Mouse (Mus musculus) fat pad, adult 2 months (tissue): ENCODE data around the gene Grm4.
A peak's percentile ranks its signal among the peaks of the same experiment; 100 is the strongest.

ENCODE experiments used
- DNase-seq: peaks from one replicate; pipeline ENCODE4 v3.0.0-alpha.2; 2011; ENCODE audit warnings: low read depth, low spot score; ENCODE audit errors: extremely low read depth

Gene Grm4

DNA sequence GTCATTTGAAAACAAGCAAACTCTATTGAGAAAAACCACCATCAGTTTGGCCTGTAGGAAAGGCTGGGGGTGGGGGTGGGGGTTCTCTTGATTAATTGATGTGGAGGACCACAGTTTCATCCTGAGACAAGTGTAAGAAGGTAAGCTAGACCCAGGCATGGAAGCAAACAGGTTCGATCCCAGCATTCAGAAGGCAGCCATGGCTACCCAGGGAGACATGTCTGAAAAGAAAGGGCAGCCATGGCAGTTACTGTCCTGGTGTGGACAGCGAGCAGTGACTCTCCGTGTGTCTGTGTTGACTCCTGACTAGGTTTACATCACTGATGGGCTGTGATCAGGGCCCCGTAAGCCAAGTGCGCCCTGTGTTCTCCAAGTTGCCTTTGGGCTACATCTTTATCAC, at the start of gene Grm4:
Gene Grm4, minus strand, starts transcription at position 101 of the 400 bp plus-strand sequence.
- DNase-seq: no peak

DNA sequence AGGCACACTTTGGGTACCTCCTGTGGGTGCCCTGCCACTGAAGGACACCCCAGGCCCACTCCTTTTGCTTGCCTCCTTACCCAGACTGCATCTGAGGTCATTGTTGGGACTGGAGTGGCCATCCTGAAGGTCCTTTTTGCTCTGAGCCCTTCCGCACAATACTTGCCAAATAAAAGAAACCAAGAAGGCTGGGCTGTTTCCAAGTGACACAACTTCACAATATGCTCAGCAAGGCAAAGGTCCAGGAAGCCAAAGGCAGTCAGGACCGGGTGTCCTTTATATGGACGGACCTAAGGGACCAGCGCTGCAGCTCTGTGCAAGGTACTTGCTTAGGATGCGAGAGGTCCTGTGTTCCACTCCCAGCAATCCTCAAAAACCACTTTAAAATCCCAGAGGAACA, 47.0 kb upstream of the Grm4 start:
- no peak for DNase-seq

DNA sequence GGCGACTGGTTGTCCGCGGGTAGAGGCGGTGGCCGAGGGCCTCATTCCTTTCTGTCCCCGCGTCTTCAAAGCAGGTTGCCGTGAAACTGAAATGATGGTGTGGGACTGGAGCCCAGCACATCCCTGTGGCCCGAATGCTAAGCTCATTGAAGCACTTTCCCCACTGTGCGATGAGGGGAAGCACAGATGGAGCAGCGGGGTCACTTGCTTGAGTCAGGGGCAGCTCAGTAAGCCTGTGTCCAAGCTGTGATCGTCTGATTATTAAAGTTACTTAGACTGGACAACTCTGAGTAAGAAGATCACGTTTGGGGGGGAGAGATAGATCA, 44.7 kb upstream of the Grm4 start:
- DNase-seq: no peak

DNA sequence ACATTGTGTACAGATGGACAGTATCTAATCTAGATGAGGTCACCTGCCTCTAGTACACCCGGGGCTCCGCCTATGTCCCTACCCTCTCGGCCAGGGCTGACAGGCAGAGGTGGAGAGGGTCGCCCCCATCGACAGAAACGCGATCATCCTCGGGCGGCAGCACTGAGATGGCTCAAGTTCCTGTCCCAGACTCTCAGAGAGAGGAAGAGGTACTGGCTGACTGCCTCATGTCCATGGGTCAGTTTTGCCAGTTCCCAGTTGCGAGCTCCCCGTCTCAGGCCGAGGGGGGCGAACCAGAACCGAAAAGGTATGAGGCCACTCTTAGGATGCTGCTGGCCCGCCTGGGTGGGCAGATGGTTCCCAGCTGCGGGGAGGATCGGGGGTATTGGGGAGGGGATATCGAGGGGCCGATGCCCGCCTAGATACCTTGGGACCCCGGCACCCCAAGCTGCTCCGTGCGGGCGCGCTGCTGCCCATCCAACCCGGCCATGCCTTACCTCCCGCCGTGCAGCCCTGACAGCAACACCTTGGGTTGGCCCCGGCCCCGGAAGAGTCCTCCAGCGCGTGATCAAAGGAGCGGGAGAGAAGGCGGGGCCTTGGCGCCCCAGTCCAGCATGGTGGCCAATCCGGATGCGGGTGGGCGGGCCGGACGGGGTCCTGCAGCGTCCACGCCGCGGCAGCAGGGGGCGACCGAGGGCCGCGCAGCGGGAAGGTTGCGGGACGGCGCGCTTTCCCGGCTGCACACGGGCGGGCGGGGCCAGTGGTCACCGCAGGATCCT, 44.1 kb upstream of the Grm4 start, which contains the start of gene AI413582:
Gene AI413582, minus strand, starts transcription at position 594 of the 779 bp plus-strand sequence.
- DNase-seq: no peak

DNA sequence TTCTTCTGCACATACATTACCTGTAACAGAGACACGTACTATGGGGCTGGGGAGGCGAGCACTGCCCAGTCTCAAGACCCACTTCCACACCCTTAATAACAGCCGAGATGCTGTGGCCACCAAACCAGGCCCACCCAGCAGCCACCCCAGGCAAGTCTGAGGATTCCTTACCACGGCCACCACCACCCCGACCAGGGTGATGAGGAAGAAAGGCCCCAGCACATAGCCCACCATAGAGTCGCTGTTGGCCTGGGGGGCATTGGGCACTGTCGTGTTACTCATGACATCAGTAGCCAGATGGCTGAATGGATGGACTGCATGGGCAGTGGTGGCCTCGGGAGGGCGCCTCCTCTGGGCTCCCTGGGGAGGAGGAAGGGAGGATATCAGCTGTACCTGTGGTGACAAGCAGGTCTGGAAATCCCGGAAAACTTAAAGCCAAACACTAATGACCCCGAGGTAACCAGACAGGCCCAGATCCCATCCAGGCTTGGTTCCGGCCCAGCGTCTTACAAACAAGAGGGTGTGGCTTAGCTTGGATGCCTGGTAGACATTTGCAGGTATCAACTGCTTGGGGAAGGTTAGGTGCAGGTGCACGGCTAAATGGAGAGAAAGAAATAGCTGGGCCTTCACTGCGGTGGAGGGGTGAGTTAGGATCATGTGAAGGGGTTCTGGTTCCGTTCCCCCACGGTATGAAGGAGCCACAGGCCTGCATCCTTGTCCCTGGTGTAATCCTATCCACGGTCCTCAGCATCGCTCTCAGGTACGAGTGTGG, 43.4 kb upstream of the Grm4 start:
- DNase-seq: no peak

DNA sequence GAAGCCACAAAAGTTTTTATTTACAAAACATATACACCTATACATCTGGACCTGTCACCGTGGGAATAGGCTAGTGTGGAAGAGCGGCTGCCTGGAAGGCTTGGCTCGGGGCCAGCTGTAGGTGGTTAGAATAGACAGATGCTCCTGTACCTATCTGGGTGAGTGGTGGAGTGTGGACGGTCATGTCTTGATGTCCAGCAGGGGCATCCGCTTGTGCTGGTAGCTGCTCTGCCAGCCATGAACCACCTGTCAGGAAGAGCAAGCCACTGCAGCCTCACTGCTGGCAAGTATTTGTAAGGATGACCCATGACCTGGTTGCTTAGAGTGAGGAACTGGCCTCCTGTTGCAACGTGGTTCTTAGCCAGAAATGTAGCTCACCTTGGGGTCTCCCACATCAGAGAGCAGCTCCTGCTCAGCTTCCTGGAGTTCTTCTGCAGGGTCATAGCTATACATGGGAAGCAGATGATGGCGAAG, 42.6 kb upstream of the Grm4 start:
- DNase-seq: no peak

DNA sequence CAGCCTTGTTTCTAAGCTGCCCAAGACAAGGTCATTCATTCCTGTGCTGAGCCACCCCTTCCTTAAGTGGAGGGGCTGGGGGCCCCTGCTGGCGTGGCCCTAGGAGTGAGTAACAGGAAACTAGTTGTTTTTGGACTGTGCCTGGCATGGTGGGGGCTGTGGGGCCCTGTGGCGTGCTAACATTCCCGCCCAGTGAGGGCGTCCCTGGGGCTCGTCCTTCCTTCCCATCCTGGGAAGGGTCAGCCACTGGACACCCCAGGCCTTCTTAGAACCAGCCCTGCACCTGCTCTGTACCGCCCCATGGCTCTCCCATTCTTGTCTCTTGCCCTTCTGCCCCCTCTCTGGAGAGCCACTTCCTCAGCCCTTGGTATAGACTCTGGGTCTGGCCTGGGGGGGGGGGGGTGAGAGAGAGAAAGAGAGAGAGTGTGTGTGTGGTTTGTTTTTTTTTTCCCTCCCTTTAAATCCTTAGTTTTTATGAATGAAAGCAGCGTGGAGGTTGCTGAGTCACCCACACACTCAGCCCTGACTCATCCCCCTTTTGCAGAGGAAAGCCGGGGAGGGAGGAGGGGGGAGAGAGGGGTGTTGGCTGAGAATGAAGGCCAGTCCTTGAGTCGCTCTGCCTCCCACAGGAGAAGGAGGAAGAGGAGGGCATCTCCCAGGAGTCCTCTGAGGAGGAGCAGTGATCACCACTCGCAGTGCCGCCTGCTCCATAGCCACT, 40.8 kb upstream of the Grm4 start:
- no peak for DNase-seq

DNA sequence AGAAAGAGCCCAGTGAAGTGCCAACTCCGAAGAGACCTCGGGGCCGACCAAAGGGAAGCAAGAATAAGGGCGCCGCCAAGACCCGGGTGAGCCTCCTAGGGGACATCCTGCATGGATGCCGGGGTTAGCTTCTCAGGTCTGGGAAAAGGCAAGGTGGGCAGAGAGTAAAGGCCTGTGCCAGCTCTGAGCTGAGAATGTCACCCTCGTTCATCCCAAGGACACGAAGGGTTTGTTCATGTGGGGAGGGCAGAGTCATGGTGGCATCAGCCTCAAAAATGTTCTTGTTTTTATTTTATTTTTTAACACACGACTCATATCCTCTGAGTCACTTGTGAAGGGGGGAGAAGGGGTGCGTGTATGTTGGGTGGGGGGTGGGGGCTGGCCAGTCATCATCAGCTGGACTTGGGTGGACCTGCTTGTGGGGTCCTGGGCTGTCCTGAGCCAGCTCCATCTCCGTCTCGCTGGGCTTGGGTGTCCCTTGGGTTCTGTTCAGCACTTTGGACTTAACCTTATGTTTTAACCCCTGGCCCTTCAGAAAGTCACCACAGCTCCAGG, 39.8 kb upstream of the Grm4 start:
- DNase-seq: no peak

DNA sequence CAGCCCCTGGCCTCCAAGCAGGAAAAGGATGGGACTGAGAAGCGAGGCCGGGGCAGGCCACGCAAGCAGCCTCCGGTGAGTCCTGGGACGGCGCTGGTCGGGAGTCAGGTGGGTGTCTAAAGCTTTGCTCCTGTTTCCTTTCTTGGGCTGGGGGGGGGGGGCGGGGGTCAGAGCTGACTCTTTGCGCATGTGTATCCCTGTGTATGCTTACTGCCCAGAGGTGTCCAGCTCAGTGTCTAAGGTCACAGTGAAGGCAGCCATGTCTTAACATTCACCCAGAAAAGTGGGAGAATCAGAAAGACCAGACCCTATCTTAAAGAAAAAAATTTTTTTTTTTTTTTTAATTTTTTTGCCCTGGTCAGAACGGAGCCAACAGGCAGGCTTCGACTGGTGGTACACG, 38.4 kb upstream of the Grm4 start:
- no peak for DNase-seq

DNA sequence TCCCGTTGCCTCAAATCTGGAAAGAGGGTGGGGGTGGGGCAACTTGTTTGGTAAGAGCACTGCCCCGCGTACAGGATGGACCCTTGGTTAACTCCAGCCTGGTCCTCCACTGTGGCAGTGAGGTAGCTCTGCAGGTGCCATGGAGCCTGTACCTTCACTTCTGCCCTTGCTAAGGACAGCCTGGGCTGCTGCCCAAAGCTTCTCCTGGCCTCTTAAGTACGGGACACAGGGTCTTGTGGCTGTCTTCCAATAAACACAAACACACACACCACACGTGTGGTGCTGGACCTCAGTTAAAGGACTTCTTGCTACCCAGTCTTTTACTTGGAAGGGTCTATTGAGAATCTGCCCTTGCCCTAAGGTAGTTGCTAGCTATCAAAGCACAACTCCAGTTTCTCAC, 37.6 kb upstream of the Grm4 start:
- DNase-seq: no peak

DNA sequence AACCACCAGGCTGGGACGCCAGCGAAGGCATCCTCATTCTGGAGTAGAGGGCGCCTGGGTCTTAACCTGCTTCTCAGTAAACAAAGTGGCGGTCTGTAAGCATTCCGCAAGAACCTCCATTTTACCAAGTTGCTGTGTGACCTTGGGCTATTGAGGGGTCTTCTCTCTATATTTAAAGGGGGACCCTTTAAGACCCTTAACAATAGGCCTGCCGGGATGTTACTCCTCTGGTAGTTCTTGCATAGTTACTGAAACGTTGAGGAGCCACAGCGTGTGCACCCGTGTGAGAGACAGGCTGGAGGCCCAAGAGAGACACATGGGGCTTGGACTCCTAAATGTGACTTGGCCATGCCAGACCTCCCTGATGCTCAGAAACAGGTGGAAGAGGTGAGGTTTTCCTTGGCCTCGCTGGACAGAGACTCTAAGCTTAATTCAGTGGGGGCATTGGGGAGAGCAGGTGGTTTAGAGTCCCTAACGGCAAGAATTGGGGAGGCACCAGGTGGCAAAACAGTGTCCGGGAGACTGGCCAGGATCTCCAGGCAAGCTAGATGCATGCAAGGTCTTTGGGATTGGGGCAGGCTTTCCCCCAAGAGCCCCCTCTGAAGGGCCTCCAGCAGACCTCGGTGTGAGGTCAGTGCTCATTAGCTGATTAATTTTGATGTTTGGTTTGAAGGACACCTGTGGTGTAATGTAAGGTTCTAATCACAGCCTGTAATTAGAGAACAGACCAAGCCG, 36.9 kb upstream of the Grm4 start:
- DNase-seq: no peak

DNA sequence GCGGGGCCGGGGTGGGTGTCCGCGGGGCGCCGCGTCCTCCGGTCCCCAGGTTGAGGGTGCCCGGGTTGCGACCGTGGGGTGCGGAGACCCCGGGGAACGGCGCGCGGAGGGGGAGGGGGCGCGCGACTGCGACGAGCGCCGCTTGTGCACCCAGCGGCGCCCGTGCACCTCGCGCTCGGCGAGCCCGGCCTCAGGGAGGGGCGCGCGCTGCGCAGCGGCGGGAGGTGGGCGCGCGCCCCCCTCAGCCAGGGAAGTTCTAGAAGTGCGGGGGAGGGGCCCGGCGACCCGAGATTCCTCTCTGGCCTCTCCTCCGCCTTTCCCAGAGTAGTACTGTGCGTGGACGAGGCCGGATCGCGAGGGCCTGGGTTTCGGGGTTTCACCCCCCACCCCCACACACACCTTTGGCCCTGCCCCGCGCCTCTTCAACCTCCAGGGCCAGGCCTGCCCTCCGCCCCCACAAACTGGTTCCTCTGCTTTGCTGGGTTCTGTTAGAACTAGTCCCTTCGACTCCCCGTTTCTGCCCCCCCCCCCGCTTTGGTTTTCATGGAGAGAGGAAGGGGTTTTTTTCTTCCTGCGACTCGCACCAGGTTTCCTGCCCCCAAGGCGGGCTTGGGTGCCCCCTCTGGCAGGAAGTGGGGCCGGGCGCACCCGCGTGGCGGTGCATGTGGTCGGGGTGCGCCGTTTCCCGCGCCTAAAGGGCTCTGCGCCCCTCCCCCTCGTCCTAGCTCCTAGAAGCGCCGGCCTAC, 36.2 kb upstream of the Grm4 start:
- DNase-seq: no peak

DNA sequence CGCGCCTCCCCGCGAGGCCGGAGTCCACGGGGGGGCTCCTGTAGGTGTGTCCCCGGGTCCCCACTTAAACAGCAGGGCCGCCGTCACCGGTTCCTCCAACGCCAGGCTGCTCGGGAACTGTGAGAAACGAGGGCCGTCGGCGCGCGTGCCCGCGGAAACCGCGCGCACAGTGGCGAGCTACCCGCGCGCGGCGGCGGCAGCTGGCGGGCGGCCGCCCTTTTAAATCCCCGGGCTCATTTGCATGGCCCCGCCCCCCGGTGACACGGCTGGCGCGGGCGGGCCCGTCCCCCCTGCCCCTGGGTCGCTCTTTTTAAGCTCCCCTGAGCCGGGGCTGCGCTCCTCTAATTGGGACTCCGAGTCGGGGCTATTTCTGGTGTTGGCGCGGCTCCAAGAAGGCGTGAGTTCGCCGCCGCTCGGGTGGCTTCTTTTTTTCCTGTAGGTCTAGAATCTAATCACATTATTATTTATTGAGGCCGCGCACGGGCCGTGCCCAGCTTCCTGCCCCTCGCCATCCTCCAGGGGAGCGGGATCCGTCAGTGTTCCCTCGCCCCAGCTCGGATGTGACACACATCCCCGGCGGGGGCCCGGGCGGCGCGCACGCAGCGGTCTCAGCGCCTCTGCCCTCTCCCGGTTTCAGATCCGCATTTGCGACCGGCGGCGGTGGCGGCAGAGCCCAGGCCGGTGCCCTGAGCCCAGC, 35.3 kb upstream of the Grm4 start, which contains the start of gene Hmga1:
Gene Hmga1, plus strand, starts transcription at position 183 of the 697 bp plus-strand sequence.
- DNase-seq: no peak

DNA sequence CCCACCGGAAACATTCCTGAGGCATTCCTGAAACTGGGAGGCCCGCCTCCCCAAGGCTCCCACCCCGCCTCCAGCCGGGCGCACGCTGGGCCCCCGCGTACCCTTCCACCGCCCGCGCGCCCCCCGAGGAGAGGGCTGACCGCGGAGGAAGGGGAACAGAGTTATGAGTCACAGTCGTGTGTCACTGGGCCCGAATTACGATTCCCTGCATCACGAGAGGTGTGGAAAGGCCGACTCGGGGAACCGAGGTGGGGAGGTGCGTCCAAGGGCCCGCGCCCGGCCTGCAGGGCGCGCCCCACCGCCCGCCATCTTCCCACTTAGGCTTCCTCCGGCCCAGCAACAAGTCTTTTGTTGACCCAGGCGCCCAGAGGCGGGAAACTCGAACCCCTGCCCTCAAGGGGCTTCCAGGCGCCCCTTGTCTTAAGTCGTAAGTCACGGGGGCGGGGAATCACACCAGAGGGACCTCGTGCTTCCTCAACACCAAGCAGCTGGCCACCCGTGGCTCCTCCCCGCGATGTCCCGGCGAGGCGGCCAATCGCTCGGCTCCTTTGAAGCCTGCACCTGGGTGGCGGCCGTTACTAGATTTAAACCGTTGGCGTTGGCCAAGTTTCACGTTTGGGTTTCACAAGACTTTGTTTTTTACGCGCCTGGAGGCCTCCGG, 34.4 kb upstream of the Grm4 start:
- peak; percentile 72 for DNase-seq

DNA sequence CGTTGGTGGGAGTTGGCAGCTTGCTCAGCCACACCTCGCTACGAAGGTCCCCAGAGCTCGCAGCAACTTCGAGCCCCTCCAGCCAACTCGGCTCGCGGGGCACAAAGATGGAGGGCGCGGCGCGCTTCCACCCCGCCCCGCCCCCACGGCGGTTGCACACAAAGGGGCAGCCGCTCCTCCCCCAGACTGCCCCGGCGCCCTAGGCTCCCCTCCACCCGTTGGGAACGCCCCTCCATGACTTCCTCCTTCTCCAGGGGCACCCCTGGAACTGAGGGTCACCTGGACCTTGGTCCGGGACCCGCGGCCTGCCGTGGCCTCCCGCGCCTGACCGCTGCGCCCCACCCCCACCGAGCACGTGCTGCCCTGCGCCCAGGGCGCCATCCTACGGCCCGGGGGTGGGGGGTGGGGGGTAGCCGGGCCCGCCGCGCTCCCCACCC, 33.9 kb upstream of the Grm4 start:
- no peak for DNase-seq

DNA sequence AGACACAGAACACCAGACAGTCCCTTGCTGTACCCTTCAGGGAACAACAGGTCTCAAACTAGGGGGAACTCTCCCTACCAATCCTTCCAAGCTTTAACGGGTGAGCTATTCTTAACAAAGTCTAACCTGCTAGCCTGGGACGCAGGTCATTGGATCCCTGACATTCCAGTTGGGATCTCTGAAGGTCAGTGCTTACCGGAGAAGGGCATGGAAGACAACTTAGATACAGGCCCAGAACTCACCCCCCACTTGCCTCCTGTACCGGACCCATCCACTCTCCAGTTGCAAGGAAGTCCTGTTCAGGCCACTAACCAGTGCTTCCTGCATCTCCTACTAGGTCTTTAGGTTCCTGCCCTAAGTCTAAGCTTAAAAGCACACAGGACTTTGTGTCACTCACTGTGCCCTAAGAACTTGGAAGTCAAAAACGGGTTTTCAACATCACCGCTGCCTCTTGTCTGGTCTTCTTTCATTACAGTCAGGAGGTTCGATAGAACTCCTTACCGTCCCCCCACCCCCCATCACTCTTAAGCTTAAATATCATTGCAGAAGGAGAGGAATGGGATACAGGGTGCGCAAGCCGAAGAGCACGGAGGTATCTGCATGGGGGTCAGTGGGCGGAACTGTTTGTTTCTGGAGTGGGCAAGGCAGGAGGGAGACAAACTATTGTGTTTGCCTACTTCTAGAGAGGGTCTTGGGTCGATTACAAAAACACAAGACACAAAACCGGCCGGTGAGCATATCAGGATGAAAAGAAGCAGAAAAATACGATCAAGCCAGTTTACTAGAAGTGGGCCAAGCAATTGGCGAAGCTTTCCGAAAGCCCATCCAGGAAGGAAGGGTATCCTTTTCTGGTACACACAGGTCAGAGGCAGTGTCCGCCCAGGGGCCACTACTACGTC, 33.1 kb upstream of the Grm4 start:
- no peak for DNase-seq
